ENCODE assay signal across 8 mouse cellular contexts in the genomic region with DNA sequence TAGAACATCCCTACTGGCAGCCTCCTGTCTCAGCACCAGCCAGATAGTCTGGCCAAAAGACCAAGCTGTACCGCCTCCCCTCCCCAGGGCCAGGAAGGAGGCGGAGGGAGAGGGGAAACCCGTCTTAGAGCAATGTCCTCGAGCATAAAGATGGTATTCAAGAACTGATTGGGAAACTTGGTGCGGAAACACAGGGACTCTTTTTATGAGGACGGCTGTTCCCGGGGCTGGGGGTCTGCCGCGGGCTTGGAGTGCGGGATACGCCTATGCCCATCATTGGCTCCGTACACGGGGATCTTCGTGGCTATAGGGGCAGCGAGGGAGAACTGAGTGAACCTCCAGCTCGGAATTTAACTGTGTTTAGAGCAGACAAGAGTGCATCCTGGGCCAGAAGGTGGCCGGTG. TPM values are rescaled to one million over a fixed set of nuclear protein-coding genes. Genes with fewer than 3 reads are reported as not detected.
DNase-seq lines count a peak whose midpoint lies in the region; ATAC-seq lines count a peak whose summit lies in the region.

No protein-coding gene starts in this region.

- H3K27ac ChIP-seq in kidney, embryonic 14.5 days (ENCODE audit: low read depth, low read length): peak overlapping the region; percentile 57; the same call in 1 of the 2 replicates
- peak overlapping the region; percentile 83 for H3K27ac ChIP-seq in hindbrain, embryonic 14.5 days

- intact Hi-C loops in left cerebral cortex, postnatal 4 days (cut with DNase I): no loop called here

- peak overlapping the region; percentile 87 for H3K4me2 ChIP-seq in kidney, embryonic 14.5 days (replicated peaks; ENCODE audit: low read depth, low read length)
- H3K4me2 ChIP-seq in hindbrain, embryonic 14.5 days (replicated peaks): peak overlapping the region; percentile 98

- ATAC-seq in kidney, embryonic 14.5 days (ENCODE audit: low FRiP score, low TSS enrichment): peak; percentile 48
- peak; percentile 63; the same call in 1 of the 2 replicates for ATAC-seq in hindbrain, embryonic 14.5 days (ENCODE audit: low FRiP score)
- ATAC-seq in megakaryocyte-erythroid progenitor cell, adult 5-6 weeks (replicated peaks; ENCODE audit: low FRiP score, low TSS enrichment, poor library complexity, severe bottlenecking): peak; percentile 51

- H3K4me3 ChIP-seq in kidney, embryonic 14.5 days (ENCODE audit: low read length): peak overlapping the region; percentile 99
- H3K4me3 ChIP-seq in hindbrain, embryonic 14.5 days (replicated peaks; ENCODE audit: low read length): peak overlapping the region; percentile 94

- no peak for DNase-seq in kidney, adult 11 months
- peak; percentile 59 for DNase-seq in cerebellum, adult 9-10 months
- DNase-seq in gastrocnemius, adult 18-20 months (ENCODE audit: low spot score): peak; percentile 52
- DNase-seq in hindbrain, embryonic 14.5 days (ENCODE audit: low spot score): no peak
- peak; percentile 53 for DNase-seq in left cerebral cortex, postnatal 4 days
- no peak for DNase-seq in B cell, adult 2 months

- H3K27me3 ChIP-seq in kidney, embryonic 14.5 days (ENCODE audit: control insufficient read depth, insufficient read depth, low read length): no peaks in the 10 kb centered on the region
- no peaks in the 10 kb centered on the region for H3K27me3 ChIP-seq in hindbrain, embryonic 14.5 days (ENCODE audit: control insufficient read depth, insufficient read depth, low read length)

- H3K36me3 ChIP-seq in kidney, embryonic 14.5 days (ENCODE audit: control insufficient read depth, insufficient read depth, low read length): peaks cover 18% of the 10 kb centered on the region; the same call in 1 of the 2 replicates
- H3K36me3 ChIP-seq in hindbrain, embryonic 14.5 days (replicated peaks; ENCODE audit: control insufficient read depth, insufficient read depth): peaks cover 17% of the 10 kb centered on the region

- peak overlapping the region; percentile 95 for H3K9ac ChIP-seq in kidney, embryonic 14.5 days (ENCODE audit: low read depth, low read length)
- peak overlapping the region; percentile 91 for H3K9ac ChIP-seq in hindbrain, embryonic 14.5 days

- H3K9me3 ChIP-seq in kidney, embryonic 14.5 days (ENCODE audit: control insufficient read depth, low read length): no peaks in the 10 kb centered on the region
- H3K9me3 ChIP-seq in hindbrain, embryonic 14.5 days (ENCODE audit: control insufficient read depth, low read length): no peaks in the 10 kb centered on the region

- under 1% methylated on average over 17 of the region's 17 CpGs for WGBS in kidney, embryonic 14.5 days
- 2% methylated on average over 17 of the region's 17 CpGs for WGBS in hindbrain, embryonic 14.5 days

- H3K4me1 ChIP-seq in kidney, embryonic 14.5 days (ENCODE audit: control insufficient read depth, insufficient read depth, low read length): peaks cover 12% of the 10 kb centered on the region
- H3K4me1 ChIP-seq in hindbrain, embryonic 14.5 days (replicated peaks; ENCODE audit: control insufficient read depth, insufficient read depth, low read length): peaks cover 19% of the 10 kb centered on the region

RNA-seq across cellular contexts. Expression of a gene that starts 0.6 kb away (rescaled TPM):
- polyA plus RNA-seq in kidney, embryonic 14.5 days (2014; fragmentation: Nextera tagmentation; extraction: Ambion mirVana): 121 and 127 TPM in 2 replicates
- total RNA-seq in gastrocnemius, adult 18-20 months (2021): 10 to 100 TPM; 62.3 to 66.4 TPM
- polyA plus RNA-seq in hindbrain, embryonic 14.5 days (2014; fragmentation: Nextera tagmentation; extraction: Ambion mirVana): 120 and 125 TPM in 2 replicates
- total RNA-seq in left cerebral cortex, postnatal 4 days (2021): 100 to 1,000 TPM in 1 of 2 experiments, 10 to 100 TPM in 1; 96.0 to 101 TPM
- 76.0 and 111 TPM in 2 replicates for total RNA-seq in megakaryocyte-erythroid progenitor cell, adult 5-6 weeks (2014; fragmentation: Nextera tagmentation)
- total RNA-seq in megakaryocyte-erythroid progenitor cell, adult 5-6 weeks (2017): 133 and 145 TPM in 2 replicates

RNA-seq across cellular contexts. Expression of a gene that starts 19.1 kb away (rescaled TPM):
- 129 and 142 TPM in 2 replicates for polyA plus RNA-seq in kidney, embryonic 14.5 days (2014; fragmentation: Nextera tagmentation; extraction: Ambion mirVana)
- total RNA-seq in gastrocnemius, adult 18-20 months (2021): 10 to 100 TPM; 16.9 to 19.7 TPM
- 11.2 and 13.5 TPM in 2 replicates for polyA plus RNA-seq in hindbrain, embryonic 14.5 days (2014; fragmentation: Nextera tagmentation; extraction: Ambion mirVana)
- total RNA-seq in left cerebral cortex, postnatal 4 days (2021): 10 to 100 TPM; 12.0 to 14.8 TPM
- total RNA-seq in megakaryocyte-erythroid progenitor cell, adult 5-6 weeks (2014; fragmentation: Nextera tagmentation): 923 and 965 TPM in 2 replicates
- 161 and 357 TPM in 2 replicates for total RNA-seq in megakaryocyte-erythroid progenitor cell, adult 5-6 weeks (2017)

RNA-seq across cellular contexts. Expression of a gene that starts 49.4 kb away (rescaled TPM):
- polyA plus RNA-seq in kidney, embryonic 14.5 days (2014; fragmentation: Nextera tagmentation; extraction: Ambion mirVana): 20.0 and 20.8 TPM in 2 replicates
- 1 to 10 TPM; 1.3 TPM for total RNA-seq in gastrocnemius, adult 18-20 months (2021)
- 38.4 and 38.8 TPM in 2 replicates for polyA plus RNA-seq in hindbrain, embryonic 14.5 days (2014; fragmentation: Nextera tagmentation; extraction: Ambion mirVana)
- total RNA-seq in left cerebral cortex, postnatal 4 days (2021): 10 to 100 TPM; 12.9 to 13.7 TPM
- total RNA-seq in megakaryocyte-erythroid progenitor cell, adult 5-6 weeks (2014; fragmentation: Nextera tagmentation): 7.6 and 9.4 TPM in 2 replicates
- 11.0 and 11.7 TPM in 2 replicates for total RNA-seq in megakaryocyte-erythroid progenitor cell, adult 5-6 weeks (2017)

RNA-seq across cellular contexts. Expression of a gene that starts 49.6 kb away (rescaled TPM):
- 131 and 165 TPM in 2 replicates for polyA plus RNA-seq in kidney, embryonic 14.5 days (2014; fragmentation: Nextera tagmentation; extraction: Ambion mirVana)
- total RNA-seq in gastrocnemius, adult 18-20 months (2021): 10 to 100 TPM; 77.2 to 85.0 TPM
- polyA plus RNA-seq in hindbrain, embryonic 14.5 days (2014; fragmentation: Nextera tagmentation; extraction: Ambion mirVana): 112 and 114 TPM in 2 replicates
- total RNA-seq in left cerebral cortex, postnatal 4 days (2021): 100 to 1,000 TPM; 111 to 112 TPM
- total RNA-seq in megakaryocyte-erythroid progenitor cell, adult 5-6 weeks (2014; fragmentation: Nextera tagmentation): 48.2 and 74.4 TPM in 2 replicates
- 137 and 143 TPM in 2 replicates for total RNA-seq in megakaryocyte-erythroid progenitor cell, adult 5-6 weeks (2017)

RNA-seq across cellular contexts. Expression of a gene that starts 51.4 kb away (rescaled TPM):
- polyA plus RNA-seq in kidney, embryonic 14.5 days (2014; fragmentation: Nextera tagmentation; extraction: Ambion mirVana): 10.3 and 15.5 TPM in 2 replicates
- total RNA-seq in gastrocnemius, adult 18-20 months (2021): 1 to 10 TPM; 6.6 to 7.3 TPM
- 71.8 and 73.5 TPM in 2 replicates for polyA plus RNA-seq in hindbrain, embryonic 14.5 days (2014; fragmentation: Nextera tagmentation; extraction: Ambion mirVana)
- total RNA-seq in left cerebral cortex, postnatal 4 days (2021): 100 to 1,000 TPM; 164 to 168 TPM
- 25.4 and 27.8 TPM in 2 replicates for total RNA-seq in megakaryocyte-erythroid progenitor cell, adult 5-6 weeks (2014; fragmentation: Nextera tagmentation)
- 9.0 and 23.4 TPM in 2 replicates for total RNA-seq in megakaryocyte-erythroid progenitor cell, adult 5-6 weeks (2017)

Comparison
In these comparisons a context has a peak if more than half of its experiments do, and no peak if none do; other contexts are left out.
1. DNase-seq: peak in cerebellum, adult 9-10 months (single experiment), gastrocnemius, adult 18-20 months (single experiment) and left cerebral cortex, postnatal 4 days (single experiment); none in kidney, adult 11 months (single experiment), hindbrain, embryonic 14.5 days (single experiment) and B cell, adult 2 months (0 of 2).
2. RNA of a gene that starts 19.1 kb away (total RNA-seq): 161 to 965 TPM in megakaryocyte-erythroid progenitor cell, adult 5-6 weeks; 16.9 to 19.7 TPM in gastrocnemius, adult 18-20 months and 12.0 to 14.8 TPM in left cerebral cortex, postnatal 4 days; every median in the first group is over 4 times any median in the second.
3. Peak in every context shown above with its lines, with median percentiles within 50 percentile points of each other: ATAC-seq.